Mouse (Mus musculus): ENCODE measurements around the gene Nob1.

DNA sequence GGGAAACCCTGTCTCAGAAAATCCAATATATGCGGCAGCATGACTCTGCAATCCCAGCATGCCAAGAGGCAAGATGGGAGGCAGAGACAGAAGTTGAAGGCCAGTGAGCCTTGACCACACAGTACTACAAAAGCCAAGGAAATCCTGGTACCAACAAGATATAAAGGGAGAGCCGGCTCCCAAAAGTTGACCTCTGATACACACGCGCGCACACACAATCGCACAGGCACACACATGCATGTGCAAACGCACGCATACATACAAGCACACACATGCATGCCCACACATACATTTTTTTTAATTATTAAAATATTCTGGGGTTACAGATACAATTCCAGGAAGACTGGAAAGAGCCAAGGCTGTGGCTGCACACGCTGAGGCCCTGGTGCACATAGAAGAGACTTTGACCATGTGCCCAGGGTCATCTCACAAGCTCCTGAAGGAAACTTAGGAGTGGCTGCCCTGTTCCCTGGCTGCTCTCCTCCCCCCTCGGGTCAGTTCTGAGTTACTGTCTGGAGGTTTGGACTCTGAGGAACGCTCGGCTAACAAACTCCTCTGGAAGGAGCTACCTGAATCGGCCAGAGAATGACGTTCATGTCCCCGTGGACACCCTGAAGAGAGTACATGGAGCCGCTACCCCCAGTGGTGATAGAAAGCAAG is 34.2 kb downstream of the Nob1 start:
- no peak for TF ChIP-seq CTCF (IDR thresholded peaks at IDR 0.05; ENCODE audit: low read depth, low read length)
- TF ChIP-seq TAL1 (conservative IDR thresholded peaks at IDR 0.05; ENCODE audit: low read depth, low read length), result no peak
- no peak for TF ChIP-seq POLR2AphosphoS5 (IDR thresholded peaks at IDR 0.05; ENCODE audit: insufficient replicate concordance, low read depth, low read length)
- no peak for TF ChIP-seq GATA1 (IDR thresholded peaks at IDR 0.05; ENCODE audit: borderline replicate concordance, low read length)
- no peak for TF ChIP-seq GATA2 (IDR thresholded peaks at IDR 0.05; ENCODE audit: borderline replicate concordance, low read depth, low read length)
